Mouse (Mus musculus): ENCODE data around the gene Olfr683.
"Not testable (repeated sequence)": the region's sequence is repeated elsewhere in the genome, so short reads cannot be mapped to it uniquely, and the experiment has no call there.

Gene Olfr683

DNA sequence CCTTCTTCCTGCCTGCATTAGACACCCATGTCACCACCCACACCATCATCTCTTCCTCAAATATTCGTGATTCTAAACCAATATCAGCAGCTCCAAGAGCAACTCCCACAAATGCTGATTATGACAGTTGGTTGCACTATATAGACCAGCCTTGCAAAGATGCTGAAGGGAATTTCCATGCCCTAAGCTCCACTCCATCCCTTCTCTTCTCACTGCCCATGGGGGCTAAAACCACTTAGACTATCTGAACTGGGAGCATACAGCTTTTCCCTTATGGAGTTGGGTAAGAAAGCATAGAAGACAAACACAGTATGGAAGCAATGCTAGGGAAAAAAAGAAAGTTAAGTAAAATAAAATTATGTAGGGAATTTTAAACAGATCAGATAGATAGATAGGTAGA is at the start of gene Olfr683:
TSS of gene Olfr683 (minus strand) at position 101 of the 400 bp plus-strand sequence.
- no peak for DNase-seq (ENCODE audit: low read depth, low spot score)

DNA sequence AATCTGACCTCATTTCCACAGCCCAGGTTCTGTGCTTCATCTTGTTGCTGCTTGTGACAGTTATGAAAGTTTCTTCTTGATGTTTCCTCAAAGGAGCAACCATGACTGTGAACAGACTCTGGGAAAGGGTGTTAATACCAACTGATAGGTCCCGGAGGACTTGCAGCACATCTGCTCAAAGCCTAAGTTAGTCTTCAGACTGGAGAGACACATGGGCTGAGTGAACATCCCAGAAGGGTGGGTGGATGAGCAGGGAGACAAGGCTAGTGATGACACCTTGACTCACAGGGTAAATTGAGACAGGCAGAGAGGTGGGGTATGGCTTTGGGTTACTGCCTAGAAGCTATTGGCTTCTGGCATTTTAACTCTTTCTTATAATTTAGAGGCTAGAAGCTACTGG is 39.1 kb upstream of the Olfr683 start, which contains the start of gene Olfr685:
TSS of gene Olfr685 (minus strand) at position 101 of the 400 bp plus-strand sequence.
- DNase-seq (ENCODE audit: low read depth, low spot score), result no peak

DNA sequence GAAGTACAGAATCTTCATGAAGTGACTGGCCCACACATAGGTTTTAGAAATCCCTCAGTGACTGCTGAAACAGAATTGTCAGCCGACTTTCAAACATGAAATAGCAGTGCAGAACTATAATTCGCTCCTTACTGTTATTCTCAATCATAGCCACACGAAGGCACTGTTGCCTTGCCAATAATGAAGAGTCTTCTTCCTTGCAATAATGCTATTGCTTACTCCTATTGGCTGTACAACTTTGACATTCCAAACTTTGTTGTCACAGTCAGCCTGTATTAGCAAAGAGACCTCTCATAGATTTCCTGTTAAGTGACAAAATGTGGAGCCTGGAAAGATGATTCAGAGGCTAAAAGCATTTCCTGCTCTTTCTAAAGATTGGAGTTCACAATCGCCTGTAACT is 24.0 kb upstream of the Olfr683 start:
- DNase-seq (ENCODE audit: low read depth, low spot score), result peak; percentile 14

DNA sequence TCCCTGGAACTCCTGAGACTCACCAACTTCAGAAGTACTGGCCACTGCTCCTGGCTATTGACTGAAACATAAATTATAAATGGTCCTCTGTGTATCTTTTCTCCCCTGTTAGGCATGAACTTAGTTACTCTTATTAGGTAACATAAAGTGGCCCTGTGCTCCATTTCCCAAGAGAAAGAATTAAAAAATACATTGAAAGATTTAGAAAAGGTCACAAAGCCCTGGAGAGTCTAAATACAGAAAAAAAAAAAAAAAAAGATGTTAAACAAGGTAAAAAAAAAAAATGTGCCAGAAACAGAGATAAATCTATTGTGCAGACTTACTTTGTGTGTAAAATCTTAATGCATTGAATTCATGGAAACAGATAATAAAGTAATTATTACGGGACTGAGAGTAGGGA is 16.7 kb upstream of the Olfr683 start, which contains the start of gene Olfr684:
TSS of gene Olfr684 (minus strand) at position 101 of the 400 bp plus-strand sequence.
- no peak for DNase-seq (ENCODE audit: low read depth, low spot score)

DNA sequence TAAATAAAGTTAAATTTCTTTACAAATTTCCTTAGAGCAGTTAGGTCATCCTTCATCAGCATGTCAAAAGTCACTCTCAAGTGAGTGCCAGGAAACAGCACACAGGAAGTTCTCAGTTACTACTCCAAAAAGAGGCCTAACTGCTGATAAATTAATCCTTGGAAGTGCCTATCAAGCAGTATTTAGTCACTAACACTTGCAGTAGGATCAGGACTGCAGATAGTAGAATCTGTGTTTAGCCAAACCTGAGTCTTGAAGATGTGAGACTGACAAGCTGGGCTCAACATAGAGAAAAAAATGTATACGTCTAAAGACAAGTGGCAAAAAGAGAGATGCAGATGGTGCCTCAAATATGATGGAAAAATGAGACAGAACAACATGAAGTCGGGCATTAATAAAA is 5.5 kb downstream of the Olfr683 start:
- DNase-seq (ENCODE audit: low read depth, low spot score), result no peak

DNA sequence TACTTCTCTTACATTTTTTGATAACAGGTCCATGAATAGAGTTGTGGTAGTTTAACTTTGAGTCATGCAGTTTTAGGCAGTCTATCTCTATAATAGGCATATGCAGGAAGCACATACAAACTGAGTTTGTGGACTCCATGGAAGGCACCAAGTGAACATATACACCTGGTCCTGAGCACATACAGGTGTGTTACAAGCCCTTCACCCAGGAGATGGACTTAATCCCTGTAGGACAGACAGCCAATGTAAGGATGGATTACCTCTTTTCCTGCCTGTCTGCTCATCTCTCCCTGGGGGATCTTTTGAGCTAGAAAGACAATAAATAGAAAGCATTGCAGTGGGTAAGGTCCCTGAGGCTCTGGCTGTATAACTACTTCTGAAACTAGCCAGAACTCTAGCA is 30.3 kb downstream of the Olfr683 start, which contains the start of gene Olfr681:
TSS of gene Olfr681 (plus strand) at position 301 of the 400 bp plus-strand sequence.
- no peak for DNase-seq (ENCODE audit: low read depth, low spot score)

DNA sequence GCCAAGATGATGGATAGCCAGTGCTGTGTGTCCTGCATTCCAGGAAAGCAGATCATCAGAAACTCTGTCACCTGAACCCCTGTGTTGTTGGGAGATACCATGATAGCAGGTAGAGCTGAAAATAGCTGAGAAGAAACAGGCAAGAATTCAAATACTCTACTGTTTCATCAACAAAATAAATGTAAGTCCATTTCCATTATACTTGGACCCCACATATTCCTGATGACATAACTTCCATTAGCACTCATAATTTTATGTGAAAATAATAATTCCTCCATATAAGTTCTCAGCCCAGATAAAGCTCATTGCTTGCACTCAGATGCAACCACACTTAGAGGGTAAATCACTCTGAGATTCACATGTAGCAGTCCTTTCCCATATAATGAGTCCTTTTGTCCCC is 54.1 kb downstream of the Olfr683 start, which contains the start of gene Olfr680-ps1:
TSS of gene Olfr680-ps1 (minus strand) at position 101 of the 400 bp plus-strand sequence.
- DNase-seq (ENCODE audit: low read depth, low spot score), result not testable (repeated sequence)
